ENCODE assay signal across 28 mouse cellular contexts in the genomic region with DNA sequence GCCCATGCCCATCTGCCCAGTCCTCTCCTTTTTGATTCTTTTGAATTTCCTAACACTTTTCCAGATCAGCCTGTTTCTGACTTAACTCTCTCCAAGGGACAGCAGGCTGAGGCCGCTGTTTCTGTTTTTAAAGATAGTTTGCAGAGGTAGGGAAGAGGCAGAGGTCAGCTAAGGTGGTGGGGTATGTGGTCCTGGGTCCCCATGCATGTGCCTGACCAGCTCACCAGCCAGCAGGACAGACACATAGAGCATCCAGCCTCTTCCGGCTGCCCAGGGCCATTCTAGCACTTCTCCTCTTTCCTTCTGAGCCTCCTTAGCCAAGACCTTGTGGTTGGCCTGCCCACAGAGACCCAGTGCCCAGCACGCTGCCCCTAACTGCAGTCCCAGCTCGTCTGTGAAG. TPM values are rescaled to one million over a fixed set of nuclear protein-coding genes. Genes with fewer than 3 reads are reported as not detected.
DNase-seq lines count a peak whose midpoint lies in the region; ATAC-seq and TF ChIP-seq lines count a peak whose summit lies in the region.
"Had no signal": no experiment of that assay in that cellular context is flagged by ENCODE, and none has a peak within 500 bp of the region (broad histone marks: within the 10 kb centered on the region; RNA-seq: fewer than 3 reads in every experiment).

No protein-coding gene starts in this region.

- no peak for ATAC-seq in lung, embryonic 14.5 days (ENCODE audit: insufficient read depth)
- ATAC-seq in embryonic facial prominence, embryonic 14.5 days (ENCODE audit: low read depth) = no peak
- ATAC-seq in intestine, embryonic 16.5 days = no peak
- no peak for ATAC-seq in limb, embryonic 14.5 days (ENCODE audit: low FRiP score, low read depth)
- ATAC-seq: activated CD4-positive, CD25-positive, alpha-beta regulatory T cell, adult 4 months; forebrain, embryonic 13.5 days; hindbrain, embryonic 16.5 days; liver, embryonic 12.5 days; liver, postnatal 0 days; lung, postnatal 0 days; midbrain, embryonic 13.5 days had no signal

- no peak for TF ChIP-seq CTCF in lung, embryonic 14.5 days (IDR thresholded peaks at IDR 0.05; ENCODE audit: low read depth)

- H3K9ac ChIP-seq in lung, embryonic 14.5 days = no peak overlapping the region
- H3K9ac ChIP-seq in embryonic facial prominence, embryonic 14.5 days (ENCODE audit: low read depth, low read length) = no peak overlapping the region
- 0 out of 2 replicates have a peak overlapping the region, but pooled peaks have one; percentile 13 for H3K9ac ChIP-seq in intestine, embryonic 16.5 days (ENCODE audit: low read depth, low read length)
- H3K9ac ChIP-seq in limb, embryonic 14.5 days (ENCODE audit: low read depth, low read length, severe bottlenecking) = peak overlapping the region; percentile 25; the same call in 1 of the 2 replicates
- H3K9ac ChIP-seq: embryonic facial prominence, embryonic 15.5 days; forebrain, embryonic 13.5 days; liver, embryonic 12.5 days; liver, postnatal 0 days; midbrain, embryonic 13.5 days had no signal

- no peak for TF ChIP-seq POLR2A in limb, embryonic 14.5 days (IDR thresholded peaks at IDR 0.05; ENCODE audit: borderline replicate concordance, extremely low read depth, insufficient read depth, insufficient read length)

- no peaks in the 10 kb centered on the region for H3K4me1 ChIP-seq in lung, embryonic 14.5 days (ENCODE audit: insufficient read depth)
- peaks cover 14% of the 10 kb centered on the region for H3K4me1 ChIP-seq in embryonic facial prominence, embryonic 14.5 days (ENCODE audit: control insufficient read depth, insufficient read depth, low read length)
- peaks cover 10% of the 10 kb centered on the region for H3K4me1 ChIP-seq in intestine, embryonic 16.5 days (ENCODE audit: control insufficient read depth, insufficient read depth, low read length)
- peaks cover 20% of the 10 kb centered on the region for H3K4me1 ChIP-seq in limb, embryonic 14.5 days (ENCODE audit: control insufficient read depth, insufficient read depth, low read length)
- H3K4me1 ChIP-seq: liver, embryonic 12.5 days; midbrain, embryonic 13.5 days had no signal

- peak overlapping the region; percentile 23 for H3K4me2 ChIP-seq in lung, embryonic 14.5 days
- H3K4me2 ChIP-seq in embryonic facial prominence, embryonic 14.5 days (ENCODE audit: low read depth, low read length) = peak overlapping the region; percentile 29; the same call in 1 of the 2 replicates
- peak overlapping the region; percentile 16; the same call in 1 of the 2 replicates for H3K4me2 ChIP-seq in intestine, embryonic 16.5 days (ENCODE audit: low read depth, low read length)
- peak overlapping the region; percentile 27 for H3K4me2 ChIP-seq in limb, embryonic 14.5 days (replicated peaks; ENCODE audit: low read depth, low read length, severe bottlenecking)
- H3K4me2 ChIP-seq: forebrain, embryonic 13.5 days; heart, embryonic 11.5 days; liver, embryonic 12.5 days; midbrain, embryonic 13.5 days had no signal

- H3K36me3 ChIP-seq in lung, embryonic 14.5 days (ENCODE audit: insufficient read depth) = no peaks in the 10 kb centered on the region
- no peaks in the 10 kb centered on the region for H3K36me3 ChIP-seq in embryonic facial prominence, embryonic 14.5 days (ENCODE audit: control insufficient read depth, insufficient read depth, low read length)
- no peaks in the 10 kb centered on the region for H3K36me3 ChIP-seq in intestine, embryonic 16.5 days (ENCODE audit: control insufficient read depth, insufficient read depth, low read length)
- no peaks in the 10 kb centered on the region for H3K36me3 ChIP-seq in limb, embryonic 14.5 days (ENCODE audit: control insufficient read depth, insufficient read depth, low read length)
- H3K36me3 ChIP-seq: embryonic facial prominence, embryonic 15.5 days; hindbrain, embryonic 10.5 days; liver, embryonic 12.5 days; midbrain, embryonic 13.5 days had no signal

- no peak overlapping the region for H3K4me3 ChIP-seq in lung, embryonic 14.5 days (ENCODE audit: low read depth, low read length)
- no peak overlapping the region for H3K4me3 ChIP-seq in embryonic facial prominence, embryonic 14.5 days (ENCODE audit: low read depth, low read length)
- H3K4me3 ChIP-seq in intestine, embryonic 16.5 days (ENCODE audit: low read length) = no peak overlapping the region
- H3K4me3 ChIP-seq in limb, embryonic 14.5 days (replicated peaks; ENCODE audit: low read length) = no peak overlapping the region
- H3K4me3 ChIP-seq: embryonic facial prominence, embryonic 15.5 days; forebrain, embryonic 13.5 days; hindbrain, embryonic 10.5 days; layer of hippocampus, adult 2 months; liver, embryonic 12.5 days; midbrain, embryonic 13.5 days had no signal

- no peak for DNase-seq in lung, embryonic 14.5 days
- no peak for DNase-seq in lung, postnatal 36 days
- no peak for DNase-seq in embryonic facial prominence, embryonic 14.5 days (ENCODE audit: low spot score)
- DNase-seq in limb, embryonic 14.5 days (ENCODE audit: low spot score) = no peak
- DNase-seq in frontal cortex, postnatal 36 days (ENCODE audit: low spot score in 2 of 2) = no peak
- no peak for DNase-seq in left cerebral cortex, adult 11 months (ENCODE audit: low spot score)
- DNase-seq in kidney, adult 9 months = no peak
- DNase-seq: adrenal gland, adult 2 months; B cell, adult 2 months; cerebellum, postnatal 14 days; gastrocnemius, postnatal 14 days; heart, postnatal 10 days; kidney, adult 11 months; liver, postnatal 0 days; thymus, postnatal 14 days had no signal

- no peaks in the 10 kb centered on the region for H3K27me3 ChIP-seq in lung, embryonic 14.5 days (ENCODE audit: insufficient read depth, low read length)
- H3K27me3 ChIP-seq in embryonic facial prominence, embryonic 14.5 days (replicated peaks; ENCODE audit: control insufficient read depth, insufficient read depth, low read length) = no peaks in the 10 kb centered on the region
- H3K27me3 ChIP-seq in intestine, embryonic 16.5 days (replicated peaks; ENCODE audit: control insufficient read depth, insufficient read depth, low read length) = no peaks in the 10 kb centered on the region
- H3K27me3 ChIP-seq in limb, embryonic 14.5 days (ENCODE audit: control insufficient read depth, insufficient read depth, low read length) = no peaks in the 10 kb centered on the region
- H3K27me3 ChIP-seq: embryonic facial prominence, embryonic 15.5 days; forebrain, embryonic 13.5 days; liver, embryonic 12.5 days; midbrain, embryonic 13.5 days had no signal

- H3K9me3 ChIP-seq in lung, embryonic 14.5 days (ENCODE audit: low read depth, low read length) = no peaks in the 10 kb centered on the region
- H3K9me3 ChIP-seq in embryonic facial prominence, embryonic 14.5 days (ENCODE audit: control insufficient read depth, low read length) = no peaks in the 10 kb centered on the region
- H3K9me3 ChIP-seq in intestine, embryonic 16.5 days (ENCODE audit: control insufficient read depth, low read length) = no peaks in the 10 kb centered on the region
- H3K9me3 ChIP-seq in limb, embryonic 14.5 days (ENCODE audit: control insufficient read depth, low read length) = no peaks in the 10 kb centered on the region
- H3K9me3 ChIP-seq: embryonic facial prominence, embryonic 15.5 days; forebrain, embryonic 13.5 days; hindbrain, embryonic 10.5 days; liver, embryonic 12.5 days; midbrain, embryonic 13.5 days had no signal

- WGBS in lung, embryonic 14.5 days = 43% methylated on average over 4 of the region's 4 CpGs
- WGBS in embryonic facial prominence, embryonic 14.5 days = 42% methylated on average over 4 of the region's 4 CpGs
- WGBS in intestine, embryonic 16.5 days = 33% methylated on average over 4 of the region's 4 CpGs
- WGBS in limb, embryonic 14.5 days = 21% methylated on average over 4 of the region's 4 CpGs

- H3K27ac ChIP-seq in lung, embryonic 14.5 days (ENCODE audit: low read depth) = no peak overlapping the region
- peak overlapping the region; percentile 59 for H3K27ac ChIP-seq in embryonic facial prominence, embryonic 14.5 days (replicated peaks; ENCODE audit: low read depth, low read length)
- H3K27ac ChIP-seq in intestine, embryonic 16.5 days (ENCODE audit: low read length) = no peak overlapping the region
- peak overlapping the region; percentile 70 for H3K27ac ChIP-seq in limb, embryonic 14.5 days (replicated peaks; ENCODE audit: low read depth, low read length)
- H3K27ac ChIP-seq: forebrain, embryonic 13.5 days; hindbrain, embryonic 10.5 days; layer of hippocampus, adult 2 months; liver, embryonic 12.5 days; macrophage; midbrain, embryonic 13.5 days had no signal

RNA-seq across cellular contexts. Expression of a gene that starts 13.7 kb away (rescaled TPM):
- polyA plus RNA-seq in lung, embryonic 14.5 days (2014; fragmentation: Nextera tagmentation; extraction: Ambion mirVana) = 0.17 and 0.18 TPM in 2 replicates
- polyA plus RNA-seq in embryonic facial prominence, embryonic 14.5 days (2014; fragmentation: Nextera tagmentation; extraction: Ambion mirVana) = 90.3 and 111 TPM in 2 replicates
- polyA plus RNA-seq in intestine, embryonic 16.5 days (2015; fragmentation: Nextera tagmentation; extraction: Ambion mirVana) = 0.12 and 0.22 TPM in 2 replicates
- polyA plus RNA-seq in limb, embryonic 14.5 days (2012; rRNA removed) = 46.8 and 60.5 TPM in 2 replicates
- 47.8 and 70.4 TPM in 2 replicates for polyA plus RNA-seq in limb, embryonic 14.5 days (2014; fragmentation: Nextera tagmentation; extraction: Ambion mirVana)
- polyA plus RNA-seq: activated CD4-positive, CD25-positive, alpha-beta regulatory T cell, adult 4 months; forebrain, embryonic 13.5 days; liver, postnatal 0 days; macrophage; midbrain, embryonic 13.5 days; urinary bladder, adult 2 months had no signal

RNA-seq across cellular contexts. Expression of a gene that starts 20.9 kb away (rescaled TPM):
- polyA plus RNA-seq in lung, embryonic 14.5 days (2014; fragmentation: Nextera tagmentation; extraction: Ambion mirVana) = 19.2 and 21.0 TPM in 2 replicates
- polyA plus RNA-seq in embryonic facial prominence, embryonic 14.5 days (2014; fragmentation: Nextera tagmentation; extraction: Ambion mirVana) = 4.6 and 8.0 TPM in 2 replicates
- polyA plus RNA-seq in intestine, embryonic 16.5 days (2015; fragmentation: Nextera tagmentation; extraction: Ambion mirVana) = 1.7 and 2.1 TPM in 2 replicates
- polyA plus RNA-seq in limb, embryonic 14.5 days (2012; rRNA removed) = 16.1 and 21.5 TPM in 2 replicates
- polyA plus RNA-seq in limb, embryonic 14.5 days (2014; fragmentation: Nextera tagmentation; extraction: Ambion mirVana) = 9.3 and 12.9 TPM in 2 replicates
- polyA plus RNA-seq: activated CD4-positive, CD25-positive, alpha-beta regulatory T cell, adult 4 months; macrophage had no signal

RNA-seq across cellular contexts. Expression of a gene that starts 30.5 kb away (rescaled TPM):
- polyA plus RNA-seq in lung, embryonic 14.5 days (2014; fragmentation: Nextera tagmentation; extraction: Ambion mirVana) = 0.28 and 0.35 TPM in 2 replicates
- polyA plus RNA-seq in embryonic facial prominence, embryonic 14.5 days (2014; fragmentation: Nextera tagmentation; extraction: Ambion mirVana) = 0.63 and 1.4 TPM in 2 replicates
- 0.84 and 1.0 TPM in 2 replicates for polyA plus RNA-seq in intestine, embryonic 16.5 days (2015; fragmentation: Nextera tagmentation; extraction: Ambion mirVana)
- polyA plus RNA-seq in limb, embryonic 14.5 days (2012; rRNA removed) = 0.73 and 1.0 TPM in 2 replicates
- 0.48 and 0.88 TPM in 2 replicates for polyA plus RNA-seq in limb, embryonic 14.5 days (2014; fragmentation: Nextera tagmentation; extraction: Ambion mirVana)

RNA-seq across cellular contexts. Expression of a gene that starts 48.5 kb away (rescaled TPM):
- 48.4 and 58.8 TPM in 2 replicates for polyA plus RNA-seq in lung, embryonic 14.5 days (2014; fragmentation: Nextera tagmentation; extraction: Ambion mirVana)
- polyA plus RNA-seq in embryonic facial prominence, embryonic 14.5 days (2014; fragmentation: Nextera tagmentation; extraction: Ambion mirVana) = 57.6 and 65.0 TPM in 2 replicates
- 52.9 and 54.3 TPM in 2 replicates for polyA plus RNA-seq in intestine, embryonic 16.5 days (2015; fragmentation: Nextera tagmentation; extraction: Ambion mirVana)
- polyA plus RNA-seq in limb, embryonic 14.5 days (2012; rRNA removed) = 82.9 and 94.2 TPM in 2 replicates
- 65.3 and 68.6 TPM in 2 replicates for polyA plus RNA-seq in limb, embryonic 14.5 days (2014; fragmentation: Nextera tagmentation; extraction: Ambion mirVana)

Comparison
In these comparisons a context has a peak if more than half of its experiments do, and no peak if none do; other contexts are left out.
1. H3K27ac ChIP-seq: peak in embryonic facial prominence, embryonic 14.5 days (single experiment) and limb, embryonic 14.5 days (single experiment); none in lung, embryonic 14.5 days (single experiment) and intestine, embryonic 16.5 days (single experiment).
2. H3K9ac ChIP-seq: peak in intestine, embryonic 16.5 days (single experiment) and limb, embryonic 14.5 days (single experiment); none in lung, embryonic 14.5 days (single experiment) and embryonic facial prominence, embryonic 14.5 days (single experiment).
3. RNA of a gene that starts 13.7 kb away (polyA plus RNA-seq): 90.3 to 111 TPM in embryonic facial prominence, embryonic 14.5 days and 46.8 to 70.4 TPM in limb, embryonic 14.5 days; 0.12 to 0.22 TPM in intestine, embryonic 16.5 days and 0.17 to 0.18 TPM in lung, embryonic 14.5 days; every median in the first group is over 10 times any median in the second.
4. Peak in every context shown above with its lines, with median percentiles within 50 percentile points of each other: H3K4me2 ChIP-seq.